Mouse (Mus musculus): Measurements from ENCODE around the gene Taar2.

GRCm38 (mm10) chr10:23959071-23959470, 20.7 kb downstream of the Taar2 start:
- TF ChIP-seq GATA1 (IDR thresholded peaks at IDR 0.05; ENCODE audit: borderline replicate concordance, low read length) (no peak), FLI1 (IDR thresholded peaks at IDR 0.05; ENCODE audit: low read length) (no peak)

All from megakaryocyte, embryonic 14.5 days (primary cell).